Mouse (Mus musculus): ENCODE measurements around the gene Gm9837. TPM values are rescaled to one million over a fixed set of nuclear protein-coding genes. Genes with fewer than 3 reads are reported as not detected.

Gm9837 gene
- total RNA-seq, 1 experiment = not detected

GRCm38 (mm10) chr11:53510351-53510750 lies 40.1 kb upstream of the Gm9837 start:
- H3K4me1 ChIP-seq (ENCODE audit: control insufficient read depth in 2 of 2, insufficient read depth in 2 of 2, low read length in 2 of 2, poor library complexity in 1 of 2) = peaks cover 9 to 12% of the 10 kb centered on the region in 2 experiments; a peak in 2 of 4 replicates
- no peaks in the 10 kb centered on the region for H3K9me3 ChIP-seq (ENCODE audit: control insufficient read depth, insufficient read depth, low read depth, low read length)
- in situ Hi-C loops (cut with MboI; ENCODE audit: low sequenced_read_pairs in 2 of 2, unreplicated experiment in 2 of 2) = no loop called here
- TF ChIP-seq ZC3H11A (IDR thresholded peaks at IDR 0.05; ENCODE audit: borderline replicate concordance, low read depth, low read length) (no peak), MAFK (IDR thresholded peaks at IDR 0.05; ENCODE audit: insufficient read depth, low read depth, low read length) (no peak), ZNF384 (IDR thresholded peaks at IDR 0.05; ENCODE audit: low read depth, low read length) (no peak), CHD2 (IDR thresholded peaks at IDR 0.05; ENCODE audit: low read depth, low read length) (no peak)
- no peak overlapping the region for H3K27ac ChIP-seq (ENCODE audit: insufficient read depth, low read depth, low read length, poor library complexity, severe bottlenecking)
- no peak overlapping the region for H3K4me3 ChIP-seq (ENCODE audit: insufficient read depth in 1 of 2, low read depth in 1 of 2, low read length in 2 of 2, poor library complexity in 1 of 2, severe bottlenecking in 1 of 2)
- H3K9ac ChIP-seq (ENCODE audit: insufficient read depth, low read depth, low read length, poor library complexity, severe bottlenecking) = no peak overlapping the region
- no peaks in the 10 kb centered on the region for H3K36me3 ChIP-seq (ENCODE audit: control insufficient read depth, insufficient read depth, low read length, poor library complexity, severe bottlenecking)
- DNase-seq (ENCODE audit: low read depth, low spot score) = no peak

DNA sequence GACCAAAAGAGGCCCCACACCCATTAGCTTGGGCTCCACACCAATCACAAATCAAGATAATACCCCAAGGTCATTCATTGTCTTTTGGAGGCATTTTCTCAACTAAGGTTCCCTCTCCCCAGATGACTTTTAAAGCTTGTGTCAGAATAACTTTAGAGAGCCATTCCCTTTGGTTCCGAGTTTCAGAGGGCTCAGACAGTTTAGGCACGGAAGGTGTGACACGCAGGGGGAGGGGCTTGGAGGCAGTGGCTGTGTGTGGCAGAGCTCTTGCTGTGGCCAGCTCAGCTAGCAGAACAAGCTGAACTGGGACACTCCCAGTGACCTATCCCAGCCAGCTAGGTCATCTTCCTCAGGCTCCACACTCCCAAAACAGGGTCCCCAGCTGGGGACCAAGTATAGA lies 38.3 kb upstream of the Gm9837 start:
- no peaks in the 10 kb centered on the region for H3K36me3 ChIP-seq (ENCODE audit: control insufficient read depth, insufficient read depth, low read length, poor library complexity, severe bottlenecking)
- no peak overlapping the region for H3K9ac ChIP-seq (ENCODE audit: insufficient read depth, low read depth, low read length, poor library complexity, severe bottlenecking)
- in situ Hi-C loops (cut with MboI; ENCODE audit: low sequenced_read_pairs in 2 of 2, unreplicated experiment in 2 of 2) = no loop called here
- H3K9me3 ChIP-seq (ENCODE audit: control insufficient read depth, insufficient read depth, low read depth, low read length) = no peaks in the 10 kb centered on the region
- H3K27ac ChIP-seq (ENCODE audit: insufficient read depth, low read depth, low read length, poor library complexity, severe bottlenecking) = no peak overlapping the region
- no peak for DNase-seq (ENCODE audit: low read depth, low spot score)
- no peak for TF ChIP-seq HCFC1 (IDR thresholded peaks at IDR 0.05; ENCODE audit: borderline replicate concordance, insufficient read depth, low read length)
- no peak for TF ChIP-seq CHD2 (IDR thresholded peaks at IDR 0.05; ENCODE audit: low read depth, low read length)
- no peak for TF ChIP-seq MAFK (IDR thresholded peaks at IDR 0.05; ENCODE audit: insufficient read depth, low read depth, low read length)
- TF ChIP-seq ZC3H11A (IDR thresholded peaks at IDR 0.05; ENCODE audit: borderline replicate concordance, low read depth, low read length) = no peak
- no peak for TF ChIP-seq ZNF384 (IDR thresholded peaks at IDR 0.05; ENCODE audit: low read depth, low read length)
- H3K4me3 ChIP-seq (ENCODE audit: insufficient read depth in 1 of 2, low read depth in 1 of 2, low read length in 2 of 2, poor library complexity in 1 of 2, severe bottlenecking in 1 of 2) = no peak overlapping the region
- H3K4me1 ChIP-seq (ENCODE audit: control insufficient read depth in 2 of 2, insufficient read depth in 2 of 2, low read length in 2 of 2, poor library complexity in 1 of 2) = peaks cover 8 to 9% of the 10 kb centered on the region in 2 experiments; a peak in 2 of 4 replicates

- H3K27ac ChIP-seq (ENCODE audit: insufficient read depth, low read depth, low read length, poor library complexity, severe bottlenecking) = peak overlapping the region; percentile 37; the same call in 1 of the 2 replicates
- H3K4me1 ChIP-seq (ENCODE audit: control insufficient read depth in 2 of 2, insufficient read depth in 2 of 2, low read length in 2 of 2, poor library complexity in 1 of 2) = peaks cover 8 to 9% of the 10 kb centered on the region in 2 experiments; a peak in 2 of 4 replicates
- H3K9me3 ChIP-seq (ENCODE audit: control insufficient read depth, insufficient read depth, low read depth, low read length) = no peaks in the 10 kb centered on the region
- H3K4me3 ChIP-seq (ENCODE audit: insufficient read depth in 1 of 2, low read depth in 1 of 2, low read length in 2 of 2, poor library complexity in 1 of 2, severe bottlenecking in 1 of 2) = no peak overlapping the region
- TF ChIP-seq ZC3H11A (IDR thresholded peaks at IDR 0.05; ENCODE audit: borderline replicate concordance, low read depth, low read length) (no peak), CHD2 (IDR thresholded peaks at IDR 0.05; ENCODE audit: low read depth, low read length) (no peak), HCFC1 (IDR thresholded peaks at IDR 0.05; ENCODE audit: borderline replicate concordance, insufficient read depth, low read length) (no peak), MAFK (IDR thresholded peaks at IDR 0.05; ENCODE audit: insufficient read depth, low read depth, low read length) (no peak), ZNF384 (IDR thresholded peaks at IDR 0.05; ENCODE audit: low read depth, low read length) (no peak)
- no peak overlapping the region for H3K9ac ChIP-seq (ENCODE audit: insufficient read depth, low read depth, low read length, poor library complexity, severe bottlenecking)
- in situ Hi-C loops (cut with MboI; ENCODE audit: low sequenced_read_pairs in 2 of 2, unreplicated experiment in 2 of 2) = no loop called here
- no peak for DNase-seq (ENCODE audit: low read depth, low spot score)
- no peaks in the 10 kb centered on the region for H3K36me3 ChIP-seq (ENCODE audit: control insufficient read depth, insufficient read depth, low read length, poor library complexity, severe bottlenecking)
Measured at GRCm38 (mm10) chr11:53508152-53508551, 37.9 kb upstream of the Gm9837 start.

GRCm38 (mm10) chr11:53507098-53507805 lies 37.0 kb upstream of the Gm9837 start:
- in situ Hi-C loops (cut with MboI; ENCODE audit: low sequenced_read_pairs in 2 of 2, unreplicated experiment in 2 of 2) = no loop called here

More at GRCm38 (mm10) chr11:53507098-53507805, 37.0 kb upstream of the Gm9837 start:
- DNase-seq (ENCODE audit: low read depth, low spot score) = no peak
- H3K4me1 ChIP-seq (ENCODE audit: control insufficient read depth in 2 of 2, insufficient read depth in 2 of 2, low read length in 2 of 2, poor library complexity in 1 of 2) = peaks cover 8 to 9% of the 10 kb centered on the region in 2 experiments; a peak in 2 of 4 replicates
- no peak overlapping the region for H3K4me3 ChIP-seq (ENCODE audit: insufficient read depth in 1 of 2, low read depth in 1 of 2, low read length in 2 of 2, poor library complexity in 1 of 2, severe bottlenecking in 1 of 2)
- no peaks in the 10 kb centered on the region for H3K9me3 ChIP-seq (ENCODE audit: control insufficient read depth, insufficient read depth, low read depth, low read length)
- no peak for TF ChIP-seq ZC3H11A (IDR thresholded peaks at IDR 0.05; ENCODE audit: borderline replicate concordance, low read depth, low read length)
- no peak for TF ChIP-seq ZNF384 (IDR thresholded peaks at IDR 0.05; ENCODE audit: low read depth, low read length)
- no peak for TF ChIP-seq HCFC1 (IDR thresholded peaks at IDR 0.05; ENCODE audit: borderline replicate concordance, insufficient read depth, low read length)
- no peak for TF ChIP-seq MAFK (IDR thresholded peaks at IDR 0.05; ENCODE audit: insufficient read depth, low read depth, low read length)
- no peak for TF ChIP-seq CHD2 (IDR thresholded peaks at IDR 0.05; ENCODE audit: low read depth, low read length)
- H3K9ac ChIP-seq (ENCODE audit: insufficient read depth, low read depth, low read length, poor library complexity, severe bottlenecking) = no peak overlapping the region
- H3K27ac ChIP-seq (ENCODE audit: insufficient read depth, low read depth, low read length, poor library complexity, severe bottlenecking) = no peak overlapping the region
- no peaks in the 10 kb centered on the region for H3K36me3 ChIP-seq (ENCODE audit: control insufficient read depth, insufficient read depth, low read length, poor library complexity, severe bottlenecking)
